Mouse (Mus musculus): ENCODE results near the gene Akr1cl.
"Not testable (repeated sequence)": the region's sequence is repeated elsewhere in the genome, so short reads cannot be mapped to it uniquely, and the experiment has no call there.

The Akr1cl gene

GRCm38 (mm10) chr1:65032641-65033040 is at the start of gene Akr1cl:
Gene Akr1cl (minus strand): TSS chr1:65032759.
- DNase-seq (ENCODE audit: low spot score): no peak

- no peak for DNase-seq (ENCODE audit: low spot score)
Observed at GRCm38 (mm10) chr1:65082188-65082587, 49.6 kb upstream of the Akr1cl start, which contains the start of gene Crygb. Gene Crygb (minus strand): TSS chr1:65082288.

- DNase-seq (ENCODE audit: low spot score): no peak
Observed at GRCm38 (mm10) chr1:65075607-65076006, 43.0 kb upstream of the Akr1cl start.

- DNase-seq (ENCODE audit: low spot score): no peak
Observed at GRCm38 (mm10) chr1:65073589-65073988, 41.0 kb upstream of the Akr1cl start, which contains the start of gene Crygc. Gene Crygc (minus strand): TSS chr1:65073689.

GRCm38 (mm10) chr1:65067842-65068241 is 35.3 kb upstream of the Akr1cl start:
- no peak for DNase-seq (ENCODE audit: low spot score)

- no peak for DNase-seq (ENCODE audit: low spot score)
Observed at GRCm38 (mm10) chr1:65064201-65064600, 31.6 kb upstream of the Akr1cl start.

- DNase-seq (ENCODE audit: low spot score): no peak
Observed at GRCm38 (mm10) chr1:65063352-65063751, 30.8 kb upstream of the Akr1cl start, which contains the start of gene Crygd. Gene Crygd (minus strand): TSS chr1:65063452.

- no peak for DNase-seq (ENCODE audit: low spot score)
Observed at GRCm38 (mm10) chr1:65052140-65052539, 19.6 kb upstream of the Akr1cl start.

GRCm38 (mm10) chr1:65051696-65052095 is 19.1 kb upstream of the Akr1cl start:
- no peak for DNase-seq (ENCODE audit: low spot score)

- not testable (repeated sequence) for DNase-seq (ENCODE audit: low spot score)
Observed at GRCm38 (mm10) chr1:65050952-65051351, 18.4 kb upstream of the Akr1cl start, which contains the start of gene Cryge. Gene Cryge (minus strand): TSS chr1:65051149.

GRCm38 (mm10) chr1:65048781-65049180 is 16.2 kb upstream of the Akr1cl start:
- DNase-seq (ENCODE audit: low spot score): no peak

GRCm38 (mm10) chr1:65046401-65047109 is 14.0 kb upstream of the Akr1cl start:
- no peak for DNase-seq (ENCODE audit: low spot score)

GRCm38 (mm10) chr1:65043433-65043832 is 10.9 kb upstream of the Akr1cl start:
- DNase-seq (ENCODE audit: low spot score): no peak

- no peak for DNase-seq (ENCODE audit: low spot score)
Observed at GRCm38 (mm10) chr1:65041837-65042236, 9.3 kb upstream of the Akr1cl start.

GRCm38 (mm10) chr1:65040806-65041205 is 8.2 kb upstream of the Akr1cl start:
- DNase-seq (ENCODE audit: low spot score): no peak

GRCm38 (mm10) chr1:65039679-65040078 is 7.1 kb upstream of the Akr1cl start:
- DNase-seq (ENCODE audit: low spot score): no peak

- DNase-seq (ENCODE audit: low spot score): no peak
Observed at GRCm38 (mm10) chr1:65037542-65037941, 5.0 kb upstream of the Akr1cl start.

GRCm38 (mm10) chr1:65035513-65035912 is 3.0 kb upstream of the Akr1cl start:
- no peak for DNase-seq (ENCODE audit: low spot score)

- DNase-seq (ENCODE audit: low spot score): no peak
Observed at GRCm38 (mm10) chr1:65028206-65028605, 4.4 kb downstream of the Akr1cl start.

- no peak for DNase-seq (ENCODE audit: low spot score)
Observed at GRCm38 (mm10) chr1:65012726-65013125, 19.8 kb downstream of the Akr1cl start.

GRCm38 (mm10) chr1:65010153-65010552 is 22.4 kb downstream of the Akr1cl start:
- no peak for DNase-seq (ENCODE audit: low spot score)

- no peak for DNase-seq (ENCODE audit: low spot score)
Observed at GRCm38 (mm10) chr1:65005575-65005974, 27.0 kb downstream of the Akr1cl start.

- DNase-seq (ENCODE audit: low spot score): no peak
Observed at GRCm38 (mm10) chr1:65004526-65004925, 28.0 kb downstream of the Akr1cl start.

GRCm38 (mm10) chr1:64993206-64993605 is 39.4 kb downstream of the Akr1cl start:
- no peak for DNase-seq (ENCODE audit: low spot score)

All from urinary bladder, postnatal 10 days (tissue).